Mouse (Mus musculus): ENCODE data around the gene Plcb3.
A peak's percentile ranks its signal among the peaks of the same experiment; 100 is the strongest.

Plcb3 gene

GRCm38 (mm10) chr19:6975537-6976521 lies at the start of gene Plcb3:
Plcb3 (minus strand) TSS chr19:6976470.
- peak in 1 of 2 experiments; percentile 41 for DNase-seq (ENCODE audit: low spot score in 2 of 2)

- DNase-seq (ENCODE audit: low spot score in 2 of 2) = no peak
Measured at GRCm38 (mm10) chr19:7020224-7020641, 44.0 kb upstream of the Plcb3 start.

GRCm38 (mm10) chr19:7019191-7019590 lies 42.9 kb upstream of the Plcb3 start, which contains the start of gene Fermt3:
Fermt3 (minus strand) TSS chr19:7019469.
- no peak for DNase-seq (ENCODE audit: low spot score in 2 of 2)

GRCm38 (mm10) chr19:7018546-7018945 lies 42.3 kb upstream of the Plcb3 start:
- no peak for DNase-seq (ENCODE audit: low spot score in 2 of 2)

GRCm38 (mm10) chr19:7017541-7018457 lies 41.5 kb upstream of the Plcb3 start:
- no peak for DNase-seq (ENCODE audit: low spot score in 2 of 2)

GRCm38 (mm10) chr19:7014481-7015135 lies 38.3 kb upstream of the Plcb3 start:
- no peak for DNase-seq (ENCODE audit: low spot score in 2 of 2)

GRCm38 (mm10) chr19:7013984-7014383 lies 37.7 kb upstream of the Plcb3 start:
- no peak for DNase-seq (ENCODE audit: low spot score in 2 of 2)

- DNase-seq (ENCODE audit: low spot score in 2 of 2) = no peak
Measured at GRCm38 (mm10) chr19:7012426-7012825, 36.2 kb upstream of the Plcb3 start.

GRCm38 (mm10) chr19:7006892-7007593 lies 30.8 kb upstream of the Plcb3 start:
- no peak for DNase-seq (ENCODE audit: low spot score in 2 of 2)

GRCm38 (mm10) chr19:6999360-7000063 lies 23.2 kb upstream of the Plcb3 start:
- DNase-seq (ENCODE audit: low spot score in 2 of 2) = no peak

GRCm38 (mm10) chr19:6997721-6998290 lies 21.5 kb upstream of the Plcb3 start:
- DNase-seq (ENCODE audit: low spot score in 2 of 2) = no peak

- peak; percentile 75 to 83 for DNase-seq (ENCODE audit: low spot score in 2 of 2)
Measured at GRCm38 (mm10) chr19:6996006-6996405, 19.7 kb upstream of the Plcb3 start, which contains the start of the genes Nudt22 and Trpt1. Nudt22 (minus strand) TSS chr19:6996117. Trpt1 (plus strand) TSS chr19:6996131.

- DNase-seq (ENCODE audit: low spot score in 2 of 2) = no peak
Measured at GRCm38 (mm10) chr19:6995255-6995991, 19.2 kb upstream of the Plcb3 start.

GRCm38 (mm10) chr19:6994489-6994888 lies 18.2 kb upstream of the Plcb3 start:
- no peak for DNase-seq (ENCODE audit: low spot score in 2 of 2)

GRCm38 (mm10) chr19:6994002-6994401 lies 17.7 kb upstream of the Plcb3 start:
- DNase-seq (ENCODE audit: low spot score in 2 of 2) = no peak

GRCm38 (mm10) chr19:6993011-6993770 lies 16.9 kb upstream of the Plcb3 start:
- DNase-seq (ENCODE audit: low spot score in 2 of 2) = no peak

- peak; percentile 93 to 97 for DNase-seq (ENCODE audit: low spot score in 2 of 2)
Measured at GRCm38 (mm10) chr19:6992011-6992858, 16.0 kb upstream of the Plcb3 start, which contains the start of gene Dnajc4. Dnajc4 (minus strand) TSS chr19:6992572.

All from right cerebral cortex, postnatal 36 days (tissue).